Mouse (Mus musculus) liver, embryonic 14.5 days (tissue): ENCODE measurements at regions not wholly inside any gene's neighbourhood (a gene's known extent, or its start where the extent isn't known, plus 50 kb on each side); places are given as distances from the start of the nearest gene placed in this dataset.
"Not testable (repeated sequence)": the region's sequence is repeated elsewhere in the genome, so short reads cannot be mapped to it uniquely, and the experiment has no call there.

ENCODE experiments used
- ATAC-seq: fragments of 200-750 bp; cut with Nextera tagmentation; 2 replicates; pipeline ENCODE4 v1.8.0; 2017; ENCODE audit warnings: moderate number of reproducible peaks, mild to moderate bottlenecking, moderate library complexity; ENCODE audit not compliant: insufficient read depth
- DNase-seq, 3 experiments: peaks; one replicate each; pipeline ENCODE4 v3.0.0-alpha.2; 2012 to 2013; ENCODE audit warnings: low read depth in 3 of 3, low spot score in 3 of 3
- H3K27ac ChIP-seq: fragments of 300-500 bp; sonication (generic); 2 replicates; pipeline ENCODE4 v1.5.1; 2014; ENCODE audit warnings: moderate library complexity, mild to moderate bottlenecking, control low read depth, inconsistent platforms
- H3K27me3 ChIP-seq: fragments of 300-500 bp; sonication (generic); 2 replicates; pipeline ENCODE4 v1.6.1; 2014; ENCODE audit warnings: mild to moderate bottlenecking, low read length, moderate library complexity; ENCODE audit not compliant: control insufficient read depth, insufficient read depth
- H3K36me3 ChIP-seq: fragments of 300-500 bp; sonication (generic); replicated peaks from 2 replicates; pipeline ENCODE4 v1.6.1; 2014; ENCODE audit warnings: low read depth; ENCODE audit not compliant: control insufficient read depth, insufficient read depth
- H3K4me1 ChIP-seq, 2 experiments: fragments of 200-500 bp in 1 of 2; fragments of 300-500 bp in 1 of 2; sonication (generic) in 1 of 2; replicated peaks; 2 replicates each; pipeline ENCODE4 v1.6.1; 2012 to 2014; ENCODE audit warnings: antibody characterized with exemption in 1 of 2, inconsistent platforms in 1 of 2, low read length in 1 of 2; ENCODE audit not compliant: control insufficient read depth in 2 of 2, insufficient read depth in 2 of 2
- H3K4me2 ChIP-seq: fragments of 300-500 bp; sonication (generic); 2 replicates; pipeline ENCODE4 v1.6.1; 2014; ENCODE audit warnings: low read depth, mild to moderate bottlenecking, control low read depth, moderate library complexity
- H3K4me3 ChIP-seq, 2 experiments: fragments of 200-500 bp in 1 of 2; fragments of 300-500 bp in 1 of 2; sonication (generic) in 1 of 2; 2 replicates each; pipeline ENCODE4 v1.5.1; 2012 to 2014; ENCODE audit warnings: low read depth in 2 of 2, low read length in 2 of 2, mild to moderate bottlenecking in 2 of 2, control low read depth in 1 of 2, inconsistent platforms in 1 of 2, moderate library complexity in 1 of 2; ENCODE audit not compliant: insufficient read depth in 1 of 2
- H3K9ac ChIP-seq: fragments of 300-500 bp; sonication (generic); replicated peaks from 2 replicates; pipeline ENCODE4 v1.6.1; 2014; ENCODE audit warnings: mild to moderate bottlenecking, control low read depth, moderate library complexity
- H3K9me3 ChIP-seq: fragments of 300-500 bp; sonication (generic); 2 replicates; pipeline ENCODE4 v1.6.1; 2016; ENCODE audit warnings: low read length, mixed read lengths; ENCODE audit not compliant: control insufficient read depth
- CTCF ChIP-seq: IDR thresholded peaks from 2 replicates; pipeline ENCODE4 v1.5.1; 2016; ENCODE audit warnings: antibody characterized with exemption, low read depth, control low read depth
- EP300 ChIP-seq: IDR thresholded peaks from 2 replicates; pipeline ENCODE4 v1.6.1; 2016; ENCODE audit warnings: antibody characterized with exemption, low read depth
- WGBS: fragments of 180-500 bp; shearing (Covaris S2); extraction: QIAGEN DNeasy Blood & Tissue Kit; methylation state at CpG from one replicate; pipeline ENCODE4 v1.1.7; 2014; ENCODE audit not compliant: insufficient replicate concordance; 5-methylcytosine and 5-hydroxymethylcytosine counted together

DNA sequence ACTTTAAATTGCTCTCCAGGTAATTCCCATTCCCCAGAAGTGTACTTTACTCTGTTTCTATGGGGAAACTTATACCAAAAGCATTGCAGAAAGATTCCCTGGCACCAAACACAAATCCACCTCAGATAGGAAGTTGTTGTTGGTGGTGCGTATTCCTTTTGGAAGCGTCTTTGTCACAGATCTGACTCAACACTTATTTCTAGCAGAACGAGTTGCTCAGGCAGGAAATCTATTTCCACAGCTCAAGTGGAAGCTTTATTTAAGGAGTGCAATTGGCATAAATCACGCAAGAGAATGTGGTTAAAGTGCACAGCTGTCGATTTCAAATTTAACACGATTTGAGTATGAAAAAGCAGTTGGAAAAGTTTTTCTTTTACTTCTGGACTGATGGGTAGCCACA is 436.9 kb upstream of the Ghitm start:
- WGBS = 49% methylated on average over 6 of the region's 6 CpGs
- Histone ChIP-seq H3K4me1 (no peaks in the 10 kb centered on the region), H3K9ac (no peak overlapping the region), H3K4me3 (no peak overlapping the region), H3K9me3 (no peaks in the 10 kb centered on the region), H3K27ac (no peak overlapping the region), H3K36me3 (no peaks in the 10 kb centered on the region), H3K4me2 (no peak overlapping the region), H3K27me3 (no peaks in the 10 kb centered on the region)
- TF ChIP-seq EP300 (no peak), CTCF (no peak)
- ATAC-seq (no peak), DNase-seq (no peak)

DNA sequence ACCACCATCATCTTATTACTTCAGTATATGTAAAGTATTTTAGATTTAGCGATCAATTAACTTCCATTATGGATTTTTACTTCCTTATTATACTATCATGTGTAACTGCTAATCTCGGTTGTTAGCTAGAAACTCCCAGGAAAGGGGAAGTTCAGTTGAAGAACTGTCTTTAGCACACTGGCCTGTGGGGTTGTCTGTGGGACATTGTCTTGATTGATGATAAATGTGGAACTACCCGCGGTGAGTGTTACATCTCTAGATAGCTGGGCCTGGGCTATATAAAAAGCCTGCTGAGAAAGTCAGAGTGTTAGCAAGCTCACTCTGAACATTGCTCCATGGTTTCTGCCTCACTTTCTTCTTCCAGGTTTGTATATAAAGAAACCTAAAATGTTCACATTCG is 423.2 kb upstream of the Ghitm start:
- H3K27me3 ChIP-seq = no peaks in the 10 kb centered on the region
- H3K9ac ChIP-seq = no peak overlapping the region
- ATAC-seq (no peak), DNase-seq (no peak)
- 35% methylated on average over 5 of the region's 5 CpGs for WGBS
- H3K27ac ChIP-seq = no peak overlapping the region
- no peaks in the 10 kb centered on the region for H3K4me1 ChIP-seq
- no peaks in the 10 kb centered on the region for H3K9me3 ChIP-seq
- no peak overlapping the region for H3K4me3 ChIP-seq
- TF ChIP-seq CTCF (no peak), EP300 (no peak)
- H3K4me2 ChIP-seq = no peak overlapping the region
- no peaks in the 10 kb centered on the region for H3K36me3 ChIP-seq

DNA sequence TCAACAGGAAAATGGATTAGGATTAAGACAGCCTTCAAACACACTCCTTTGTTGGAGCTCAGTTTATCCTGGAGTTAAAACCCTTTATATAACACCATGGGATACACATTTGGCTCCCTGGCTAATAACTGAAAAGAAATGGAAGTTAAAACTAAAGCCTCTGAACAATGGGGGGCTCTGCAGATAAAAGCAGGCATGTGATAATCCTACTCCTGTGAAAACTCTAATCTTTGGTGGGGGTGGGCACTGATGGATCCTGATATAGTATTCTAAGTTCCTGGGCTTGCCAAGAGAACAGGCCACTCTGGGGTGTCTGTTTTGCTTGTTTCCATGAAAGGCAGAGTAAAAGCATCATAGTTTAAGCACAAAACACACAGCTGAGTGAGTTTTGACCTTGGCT is 388.5 kb upstream of the Ghitm start:
- TF ChIP-seq CTCF (no peak), EP300 (no peak)
- Histone ChIP-seq H3K27ac (no peak overlapping the region), H3K4me3 (no peak overlapping the region), H3K9me3 (no peaks in the 10 kb centered on the region), H3K4me2 (no peak overlapping the region), H3K36me3 (no peaks in the 10 kb centered on the region), H3K27me3 (no peaks in the 10 kb centered on the region), H3K9ac (no peak overlapping the region), H3K4me1 (no peaks in the 10 kb centered on the region)
- ATAC-seq (no peak), DNase-seq (no peak)

DNA sequence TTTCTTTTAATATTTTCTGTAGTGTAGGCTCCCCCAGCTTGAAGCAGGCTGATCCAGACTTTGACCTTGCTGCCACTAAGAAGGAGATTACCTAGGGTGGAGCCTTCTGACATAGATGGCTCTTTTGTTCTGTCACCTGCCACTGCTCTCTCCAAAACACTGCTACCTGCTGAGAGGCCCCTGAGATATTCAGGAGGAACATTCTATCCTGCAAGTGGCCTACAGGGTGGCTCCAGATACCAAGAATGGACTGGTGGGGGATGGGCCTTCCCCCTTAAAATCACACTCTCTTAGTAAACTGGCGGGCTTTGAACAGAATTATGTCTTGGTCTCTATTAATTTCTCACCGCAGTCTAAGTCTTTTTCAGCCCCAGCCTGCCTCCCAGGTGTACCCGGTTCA is 385.6 kb upstream of the Ghitm start:
- WGBS = 67% methylated on average over 3 of the region's 3 CpGs

DNA sequence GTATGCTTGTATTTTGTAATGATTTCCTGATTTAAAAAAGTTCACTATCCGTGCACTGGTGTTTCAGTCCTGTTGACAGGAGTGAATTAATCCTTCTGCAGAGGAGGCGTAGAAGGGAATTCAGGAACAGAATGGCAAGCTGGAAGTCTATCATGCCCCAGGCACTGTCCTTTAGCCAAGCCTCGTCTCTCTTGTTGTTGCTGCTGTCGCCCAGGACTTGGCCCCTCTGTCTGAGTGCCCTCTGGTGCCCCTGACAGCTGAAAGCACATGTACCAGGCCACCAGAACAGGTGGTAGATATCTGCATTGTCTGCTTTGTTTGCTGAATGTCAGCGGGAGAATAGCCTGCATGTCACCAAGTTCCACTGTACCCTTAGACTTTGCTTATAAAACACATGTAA is 370.2 kb upstream of the Ghitm start:
- no peaks in the 10 kb centered on the region for H3K36me3 ChIP-seq
- WGBS = 60% methylated on average over 5 of the region's 5 CpGs
- no peak for TF ChIP-seq EP300
- no peak for TF ChIP-seq CTCF
- no peak overlapping the region for H3K27ac ChIP-seq
- DNase-seq (no peak), ATAC-seq (no peak)
- no peak overlapping the region for H3K4me2 ChIP-seq
- H3K4me1 ChIP-seq = no peaks in the 10 kb centered on the region
- H3K9me3 ChIP-seq = no peaks in the 10 kb centered on the region
- no peak overlapping the region for H3K4me3 ChIP-seq
- H3K27me3 ChIP-seq = no peaks in the 10 kb centered on the region
- H3K9ac ChIP-seq = no peak overlapping the region

More for the DNA sequence above, 385.6 kb upstream of the Ghitm start:
- not testable (repeated sequence) for H3K9ac ChIP-seq, H3K36me3 ChIP-seq, H3K27ac ChIP-seq, H3K27me3 ChIP-seq, H3K4me3 ChIP-seq, DNase-seq, ATAC-seq, H3K9me3 ChIP-seq, H3K4me2 ChIP-seq, H3K4me1 ChIP-seq

DNA sequence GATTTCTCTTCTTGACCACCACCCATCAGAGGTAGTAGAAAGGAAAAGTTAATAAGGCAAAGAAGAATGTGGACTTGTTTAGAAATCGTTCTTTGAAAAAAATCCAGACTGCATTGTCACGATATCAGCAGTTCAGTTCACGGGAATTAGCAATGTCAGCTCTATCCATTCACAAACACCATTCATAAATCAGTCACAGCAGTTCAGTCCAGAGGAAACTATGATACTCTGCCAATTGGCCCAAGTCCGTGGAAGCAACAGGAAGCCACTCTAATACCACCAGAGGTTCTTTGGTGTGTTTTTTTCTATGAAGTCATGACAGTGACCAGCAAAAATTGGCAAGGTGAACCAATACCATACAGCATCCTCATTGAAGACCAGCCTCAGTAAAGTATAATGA is 355.6 kb upstream of the Ghitm start:
- H3K4me1 ChIP-seq = no peaks in the 10 kb centered on the region
- H3K4me3 ChIP-seq = no peak overlapping the region
- H3K27me3 ChIP-seq = no peaks in the 10 kb centered on the region
- ATAC-seq (no peak), DNase-seq (no peak)
- H3K9me3 ChIP-seq = no peaks in the 10 kb centered on the region
- no peak overlapping the region for H3K27ac ChIP-seq
- H3K36me3 ChIP-seq = no peaks in the 10 kb centered on the region
- 42% methylated on average over 4 of the region's 4 CpGs for WGBS
- H3K4me2 ChIP-seq = no peak overlapping the region
- H3K9ac ChIP-seq = no peak overlapping the region
- TF ChIP-seq CTCF (no peak), EP300 (no peak)
